Mouse (Mus musculus): Measurements from ENCODE around the gene Lsamp.

Gene Lsamp

GRCm38 (mm10) chr16:42190114-42191045 lies 2206.2 kb downstream of the Lsamp start:
- peak; percentile 86 for DNase-seq (ENCODE audit: low spot score)
